Mouse (Mus musculus) left cerebral cortex, postnatal 36 days (tissue): ENCODE data around the gene Lrrc75b. TPM values are rescaled to one million over a fixed set of nuclear protein-coding genes. Genes with fewer than 3 reads are reported as not detected.
"Not testable (repeated sequence)": the region's sequence is repeated elsewhere in the genome, so short reads cannot be mapped to it uniquely, and the experiment has no call there.

Experiments
- DNase-seq, 2 experiments: peaks; one replicate each; pipeline ENCODE4 v3.0.0; 2021 to 2022; ENCODE audit warnings: low spot score in 2 of 2, mixed read lengths in 1 of 2
- intact Hi-C: fragments of 180-260 bp; cut with DNase I; formaldehyde crosslinking; loops from one replicate; pipeline ENCODE4 v1.15.1; 2025
- total RNA-seq, 2 experiments: library from RNA; stranded (reverse); gene quantifications; 2 replicates each; pipeline ENCODE4 v1.2.3; 2021

Lrrc75b gene
- total RNA-seq, 2 experiments from 2014 or later = 9.8 to 10.1 TPM

DNA sequence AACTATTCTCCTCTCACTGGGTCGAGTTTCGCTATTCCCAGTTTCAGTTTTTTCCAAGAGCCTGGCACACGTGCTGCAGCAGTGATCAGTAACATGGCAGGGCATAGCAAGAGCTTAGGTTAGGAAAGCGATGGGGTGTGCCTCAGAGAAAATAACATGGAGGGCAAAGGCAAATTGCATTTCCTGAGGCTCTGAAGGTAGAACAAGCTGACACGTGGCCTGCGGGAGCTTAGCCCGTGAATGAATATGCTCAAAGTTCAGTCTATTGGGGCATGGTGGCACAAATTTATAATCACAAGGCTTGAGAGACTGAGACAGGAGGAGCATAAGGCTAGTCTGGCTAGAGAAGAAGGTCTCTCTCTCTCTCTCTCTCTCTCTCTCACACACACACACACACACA is 47.3 kb downstream of the Lrrc75b start:
- intact Hi-C loops = no loop called here

GRCm38 (mm10) chr10:75511897-75512296 is 48.2 kb downstream of the Lrrc75b start:
- intact Hi-C loops = no loop called here
- no peak for DNase-seq

More for the DNA sequence above, 47.3 kb downstream of the Lrrc75b start:
- no peak for DNase-seq

DNA sequence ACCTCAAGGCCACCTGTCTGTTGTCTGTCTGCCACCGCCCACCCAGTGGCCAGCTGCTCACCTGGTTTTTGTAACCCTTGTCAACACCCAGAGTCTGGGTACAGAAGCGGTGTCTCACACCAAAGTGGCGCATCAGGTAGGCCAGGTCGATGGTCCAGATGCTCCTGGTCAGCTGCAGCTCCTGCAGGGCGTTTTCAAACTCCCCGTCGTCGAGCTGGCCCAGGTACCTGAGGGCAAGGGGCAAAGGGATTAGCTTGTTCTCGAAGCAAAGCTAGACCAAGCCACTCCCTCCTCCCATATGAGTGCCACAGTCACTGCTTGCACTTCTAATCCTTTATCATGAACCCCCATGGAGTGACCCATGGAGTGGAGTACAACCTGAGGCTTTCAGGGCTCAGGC is 49.1 kb downstream of the Lrrc75b start:
- intact Hi-C loops = no loop called here
- DNase-seq = no peak

DNA sequence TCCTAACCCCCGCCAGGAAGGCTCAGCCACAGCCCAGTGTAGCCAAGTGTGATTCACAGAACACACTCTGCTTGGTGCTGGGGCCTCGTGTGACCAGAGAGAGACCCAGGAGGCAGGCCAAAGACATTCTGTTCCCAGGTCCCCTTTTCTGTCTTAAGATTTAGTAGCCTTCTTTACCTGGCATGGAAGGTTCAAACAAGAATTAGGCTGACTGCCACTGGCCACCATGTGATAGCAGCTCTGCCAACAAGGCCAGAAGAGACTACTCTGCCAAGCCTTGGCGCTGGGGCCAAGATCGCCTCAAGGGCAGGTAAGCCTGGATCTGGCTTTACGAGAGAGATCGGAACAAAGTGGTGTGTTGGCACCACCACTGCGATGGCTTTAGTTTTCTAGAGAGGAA is 49.7 kb downstream of the Lrrc75b start:
- DNase-seq = no peak
- intact Hi-C loops = no loop called here

DNA sequence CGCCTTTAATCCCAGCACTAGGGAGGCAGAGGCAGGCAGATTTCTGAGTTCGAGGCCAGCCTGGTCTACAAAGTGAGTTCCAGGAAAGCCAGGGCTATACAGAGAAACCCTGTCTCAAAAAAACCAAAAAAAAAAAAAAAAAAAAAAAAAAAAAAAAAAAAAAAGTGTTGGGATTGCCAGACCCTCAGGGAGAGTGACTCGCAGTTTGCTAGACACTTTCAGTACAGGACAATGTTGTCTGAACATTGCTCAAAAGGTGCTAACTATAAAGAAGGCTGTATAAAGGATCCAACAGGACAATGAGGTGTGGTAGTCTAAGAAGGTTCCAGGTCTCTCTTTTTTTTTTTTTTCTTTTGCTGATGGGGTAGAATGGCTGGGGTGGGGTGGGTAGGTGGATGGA is 54.2 kb downstream of the Lrrc75b start:
- intact Hi-C loops, DNase-seq: not testable (repeated sequence)

DNA sequence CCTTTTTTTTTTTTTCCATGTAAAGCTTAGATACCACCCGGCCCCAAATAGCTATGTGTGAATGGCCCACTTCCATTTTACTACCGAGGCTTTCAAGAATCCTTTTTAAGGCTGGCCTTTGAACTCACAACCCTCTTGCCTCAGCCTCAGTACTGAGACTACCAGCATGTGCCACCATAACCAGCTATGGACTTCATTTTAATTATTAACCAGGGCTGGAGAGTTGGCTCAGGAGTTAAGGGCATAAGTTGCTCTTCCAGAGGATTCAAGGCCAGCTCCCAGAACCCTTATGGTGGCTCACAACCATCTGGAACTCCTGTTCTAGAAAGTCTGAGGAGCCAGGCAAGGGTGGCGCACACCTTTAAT is 55.0 kb downstream of the Lrrc75b start:
- intact Hi-C loops = no loop called here
- no peak for DNase-seq

GRCm38 (mm10) chr10:75504234-75505129 is 55.6 kb downstream of the Lrrc75b start:
- intact Hi-C loops = no loop called here
- DNase-seq = no peak

- intact Hi-C loops = no loop called here
- no peak for DNase-seq
Measured at GRCm38 (mm10) chr10:75503692-75504091, 56.4 kb downstream of the Lrrc75b start.

- DNase-seq = no peak
- intact Hi-C loops = no loop called here
Measured at GRCm38 (mm10) chr10:75501641-75502040, 58.5 kb downstream of the Lrrc75b start.

GRCm38 (mm10) chr10:75500345-75500744 is 59.8 kb downstream of the Lrrc75b start:
- intact Hi-C loops = no loop called here

More at GRCm38 (mm10) chr10:75500345-75500744, 59.8 kb downstream of the Lrrc75b start:
- DNase-seq = no peak

Other genes with a start within 250 kb of the Lrrc75b start
- gene Adora2a, start 243.5 kb downstream of the Lrrc75b start, total RNA-seq = 10 to 100 TPM; 17.6 to 26.3 TPM
- under 1 TPM; 0.22 to 0.39 TPM for gene Upb1, start 159.2 kb downstream of the Lrrc75b start, total RNA-seq
- 10 to 100 TPM; 65.9 to 68.9 TPM for gene Snrpd3, start 42.8 kb downstream of the Lrrc75b start, total RNA-seq
- gene Gucd1, start 42.4 kb downstream of the Lrrc75b start, total RNA-seq = 10 to 100 TPM; 15.4 to 21.5 TPM
- 1 to 10 TPM; 2.5 to 4.1 TPM for gene Ggt1, start 1.3 kb upstream of the Lrrc75b start, total RNA-seq
- 1 to 10 TPM; 1.6 to 2.9 TPM for gene Ggt5, start 29.0 kb upstream of the Lrrc75b start, total RNA-seq
- gene Susd2, start 83.7 kb upstream of the Lrrc75b start, total RNA-seq = 1 to 10 TPM; 7.8 to 8.3 TPM
- 10 to 100 TPM; 66.4 to 85.5 TPM for gene Cabin1, start 204.0 kb upstream of the Lrrc75b start, total RNA-seq
- gene Ddt, start 213.1 kb upstream of the Lrrc75b start, total RNA-seq = 10 to 100 TPM; 43.5 to 50.0 TPM
- not detected for gene Gm20441, start 220.6 kb upstream of the Lrrc75b start, total RNA-seq
- 1 to 10 TPM in 1 of 2 experiments, under 1 TPM in 1; 0.91 to 2.0 TPM for gene Gstt3, start 221.1 kb upstream of the Lrrc75b start, total RNA-seq
- gene Gstt1, start 238.3 kb upstream of the Lrrc75b start, total RNA-seq = 10 to 100 TPM in 1 of 2 experiments, 1 to 10 TPM in 1; 6.2 to 11.4 TPM